Mouse (Mus musculus): Measurements from ENCODE around the gene Akap8l.
A peak's percentile ranks its signal among the peaks of the same experiment; 100 is the strongest.

Gene Akap8l

GRCm38 (mm10) chr17:32317708-32318107 lies 32.7 kb downstream of the Akap8l start:
- DNase-seq (ENCODE audit: low read depth): no peak

- no peak for DNase-seq (ENCODE audit: low read depth)
Measured at GRCm38 (mm10) chr17:32317032-32317431, 33.4 kb downstream of the Akap8l start.

GRCm38 (mm10) chr17:32315560-32315959 lies 34.8 kb downstream of the Akap8l start:
- DNase-seq (ENCODE audit: low read depth): no peak

- no peak for DNase-seq (ENCODE audit: low read depth)
Measured at GRCm38 (mm10) chr17:32313892-32314291, 36.5 kb downstream of the Akap8l start.

GRCm38 (mm10) chr17:32312801-32313200 lies 37.6 kb downstream of the Akap8l start:
- DNase-seq (ENCODE audit: low read depth): no peak

GRCm38 (mm10) chr17:32307963-32308362 lies 42.4 kb downstream of the Akap8l start:
- no peak for DNase-seq (ENCODE audit: low read depth)

- DNase-seq (ENCODE audit: low read depth): no peak
Measured at GRCm38 (mm10) chr17:32298125-32298524, 52.3 kb downstream of the Akap8l start.

- DNase-seq (ENCODE audit: low read depth): no peak
Measured at GRCm38 (mm10) chr17:32295901-32296300, 54.5 kb downstream of the Akap8l start.

- no peak for DNase-seq (ENCODE audit: low read depth)
Measured at GRCm38 (mm10) chr17:32295160-32295559, 55.2 kb downstream of the Akap8l start.

- DNase-seq (ENCODE audit: low read depth): no peak
Measured at GRCm38 (mm10) chr17:32285138-32285670, 65.2 kb downstream of the Akap8l start.

- DNase-seq (ENCODE audit: low read depth): peak; percentile 59
Measured at GRCm38 (mm10) chr17:32284262-32285137, 65.9 kb downstream of the Akap8l start, which contains the start of gene Brd4. Gene Brd4 (minus strand): TSS chr17:32284722.

- peak; percentile 38 for DNase-seq (ENCODE audit: low read depth)
Measured at GRCm38 (mm10) chr17:32283771-32284221, 66.6 kb downstream of the Akap8l start.

GRCm38 (mm10) chr17:32283341-32283740 lies 67.1 kb downstream of the Akap8l start:
- DNase-seq (ENCODE audit: low read depth): no peak

- DNase-seq (ENCODE audit: low read depth): no peak
Measured at GRCm38 (mm10) chr17:32281611-32282310, 68.6 kb downstream of the Akap8l start.

- no peak for DNase-seq (ENCODE audit: low read depth)
Measured at GRCm38 (mm10) chr17:32281126-32281525, 69.3 kb downstream of the Akap8l start.

- no peak for DNase-seq (ENCODE audit: low read depth)
Measured at GRCm38 (mm10) chr17:32280575-32280974, 69.8 kb downstream of the Akap8l start.

GRCm38 (mm10) chr17:32277201-32277600 lies 73.2 kb downstream of the Akap8l start:
- DNase-seq (ENCODE audit: low read depth): no peak

GRCm38 (mm10) chr17:32275568-32275967 lies 74.8 kb downstream of the Akap8l start:
- DNase-seq (ENCODE audit: low read depth): no peak
